Mouse (Mus musculus) lung, postnatal 0 days (tissue): ENCODE data around the gene Gm20388. TPM values are rescaled to one million over a fixed set of nuclear protein-coding genes. Genes with fewer than 3 reads are reported as not detected.

Experiments
- ATAC-seq: fragments of 200-750 bp; cut with Nextera tagmentation; 2 replicates; pipeline ENCODE4 v1.8.0; 2017; ENCODE audit warnings: moderate library complexity
- DNase-seq: peaks from one replicate; pipeline ENCODE4 v3.0.0-alpha.2; 2016; ENCODE audit warnings: low spot score
- H3K27ac ChIP-seq: fragments of 300-500 bp; sonication (generic); 2 replicates; pipeline ENCODE4 v1.5.1; 2014; ENCODE audit warnings: antibody characterized with exemption, mild to moderate bottlenecking, low read length, mixed read lengths
- H3K27me3 ChIP-seq: fragments of 300-500 bp; sonication (generic); replicated peaks from 2 replicates; pipeline ENCODE4 v1.6.1; 2014; ENCODE audit warnings: low read length, mixed read lengths; ENCODE audit not compliant: insufficient read depth
- H3K36me3 ChIP-seq: fragments of 300-500 bp; sonication (generic); 2 replicates; pipeline ENCODE4 v1.6.1; 2014; ENCODE audit warnings: low read length, mixed read lengths; ENCODE audit not compliant: insufficient read depth
- H3K4me1 ChIP-seq: fragments of 300-500 bp; sonication (generic); 2 replicates; pipeline ENCODE4 v1.6.1; 2014; ENCODE audit warnings: antibody characterized with exemption, low read depth, low read length, mixed read lengths; ENCODE audit not compliant: insufficient read depth
- H3K4me2 ChIP-seq: fragments of 300-500 bp; sonication (generic); replicated peaks from 2 replicates; pipeline ENCODE4 v1.6.1; 2014; ENCODE audit warnings: low read depth, mild to moderate bottlenecking, low read length, moderate library complexity, mixed read lengths
- H3K4me3 ChIP-seq: fragments of 300-500 bp; sonication (generic); 2 replicates; pipeline ENCODE4 v1.5.1; 2014; ENCODE audit warnings: low read depth, low read length
- H3K9ac ChIP-seq: fragments of 300-500 bp; sonication (generic); replicated peaks from 2 replicates; pipeline ENCODE4 v1.6.1; 2014; ENCODE audit warnings: low read depth, mild to moderate bottlenecking
- H3K9me3 ChIP-seq: fragments of 300-500 bp; sonication (generic); 2 replicates; pipeline ENCODE4 v1.6.1; 2016; ENCODE audit warnings: low read length, mixed read lengths
- CTCF ChIP-seq: IDR thresholded peaks from 2 replicates; pipeline ENCODE4 v1.5.1; 2016; ENCODE audit warnings: antibody characterized with exemption, mild to moderate bottlenecking
- EP300 ChIP-seq: IDR thresholded peaks from 2 replicates; pipeline ENCODE4 v1.6.1; 2016; ENCODE audit warnings: antibody characterized with exemption, mild to moderate bottlenecking, control low read depth
- WGBS: fragments of 180-500 bp; shearing (Covaris S2); extraction: QIAGEN DNeasy Blood & Tissue Kit; methylation state at CpG from one replicate; pipeline ENCODE4 v1.1.7; 2014; 5-methylcytosine and 5-hydroxymethylcytosine counted together
- polyA plus RNA-seq: library from polyadenylated mRNA; unstranded; fragments of >200 nt; fragmentation: Nextera tagmentation; extraction: Ambion mirVana; gene quantifications from 2 replicates; pipeline ENCODE4 v1.2.1, GENCODE M21; 2015

Gene Gm20388
- polyA plus RNA-seq, 1 experiment from 2014 or later = not detected

DNA sequence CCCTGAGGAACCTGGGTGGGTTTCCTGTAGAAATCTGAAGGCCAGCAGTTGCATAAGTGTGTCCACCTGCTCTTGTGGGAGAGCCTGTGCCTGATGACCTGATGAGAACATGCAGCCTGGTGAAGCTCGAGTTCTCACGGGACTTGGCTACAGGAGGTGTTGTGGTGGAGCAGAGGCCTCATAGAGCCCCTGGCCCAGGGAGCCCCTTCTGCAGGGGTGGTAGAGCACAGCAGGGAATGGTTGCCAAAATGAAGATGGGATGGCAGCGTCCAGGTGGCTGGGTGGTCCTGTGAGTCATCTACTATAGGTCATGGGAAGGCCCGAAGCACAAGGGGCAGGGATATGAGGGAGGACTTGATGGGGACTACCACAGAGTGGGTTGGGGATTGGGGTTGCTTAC lies 3471.1 kb downstream of the Gm20388 start:
- TF ChIP-seq CTCF (no peak), EP300 (no peak)
- ATAC-seq = no peak
- H3K36me3 ChIP-seq = peaks cover 34% of the 10 kb centered on the region
- no peak overlapping the region for H3K27ac ChIP-seq
- 91% methylated on average over 4 of the region's 4 CpGs for WGBS
- no peaks in the 10 kb centered on the region for H3K9me3 ChIP-seq
- no peaks in the 10 kb centered on the region for H3K4me1 ChIP-seq
- H3K9ac ChIP-seq = no peak overlapping the region
- no peaks in the 10 kb centered on the region for H3K27me3 ChIP-seq
- H3K4me2 ChIP-seq = no peak overlapping the region
- no peak overlapping the region for H3K4me3 ChIP-seq
- no peak for DNase-seq

DNA sequence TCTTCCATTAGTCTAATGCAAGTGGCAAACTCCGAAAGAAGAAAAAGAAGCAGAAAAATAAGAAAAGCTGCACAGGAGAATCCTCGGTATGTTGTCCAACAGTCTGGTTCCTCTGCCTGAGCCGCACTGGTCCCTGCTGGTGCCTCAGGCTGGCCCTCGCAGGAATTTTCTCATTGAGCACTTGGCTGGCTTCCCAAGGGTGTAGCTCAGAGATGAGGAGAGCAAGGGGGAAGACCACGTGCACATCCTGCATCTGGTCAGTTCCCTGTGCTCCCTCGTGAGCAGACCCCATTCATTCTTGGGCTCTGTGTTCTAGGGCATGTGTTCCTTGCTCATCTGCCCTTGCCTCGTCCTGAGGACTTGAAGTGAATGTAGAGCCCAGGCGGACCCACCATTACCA lies 3471.9 kb downstream of the Gm20388 start:
- Histone ChIP-seq H3K27me3 (no peaks in the 10 kb centered on the region), H3K9me3 (no peaks in the 10 kb centered on the region), H3K4me2 (no peak overlapping the region), H3K4me3 (no peak overlapping the region), H3K27ac (no peak overlapping the region), H3K36me3 (peaks cover 43% of the 10 kb centered on the region), H3K9ac (no peak overlapping the region), H3K4me1 (no peaks in the 10 kb centered on the region)
- no peak for TF ChIP-seq EP300
- no peak for TF ChIP-seq CTCF
- 80% methylated on average over 8 of the region's 8 CpGs for WGBS
- no peak for DNase-seq
- ATAC-seq = no peak

DNA sequence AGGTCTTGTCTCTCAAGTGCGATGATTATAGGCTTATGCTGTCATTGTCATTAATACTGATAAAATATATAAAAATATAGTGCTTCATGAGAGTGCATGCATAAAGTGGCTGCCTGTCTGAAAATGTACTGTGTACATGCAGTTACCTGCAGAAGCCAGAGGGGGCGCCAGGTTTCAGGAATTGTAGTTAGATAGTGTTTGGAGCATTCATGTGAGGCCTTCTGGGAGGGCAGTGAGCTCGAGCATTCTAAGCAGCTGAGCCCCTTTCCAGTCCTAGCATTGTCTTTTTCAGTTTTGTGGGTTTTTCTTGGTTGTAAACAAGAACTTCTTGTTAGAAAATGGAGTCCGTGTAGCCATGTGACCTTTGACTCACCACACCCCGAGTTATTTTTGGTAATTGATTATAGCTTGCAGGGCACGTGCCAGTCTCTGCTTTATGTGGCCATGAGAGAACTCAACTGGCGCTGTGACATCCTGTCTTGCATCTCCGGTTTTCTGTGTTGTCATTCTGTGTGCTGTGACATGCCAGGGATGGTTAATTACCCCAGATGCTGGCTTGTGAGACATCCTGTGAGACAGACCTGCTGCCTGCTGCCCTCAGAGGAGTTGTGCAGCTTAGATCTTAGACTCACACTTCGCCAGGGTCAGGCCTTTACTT lies 3474.4 kb downstream of the Gm20388 start:
- TF ChIP-seq CTCF (peak; percentile 73), EP300 (no peak)
- ATAC-seq = no peak
- peak; percentile 59 for DNase-seq
- H3K4me2 ChIP-seq = no peak overlapping the region
- H3K27me3 ChIP-seq = no peaks in the 10 kb centered on the region
- no peak overlapping the region for H3K27ac ChIP-seq
- H3K9ac ChIP-seq = no peak overlapping the region
- H3K4me1 ChIP-seq = no peaks in the 10 kb centered on the region
- no peaks in the 10 kb centered on the region for H3K9me3 ChIP-seq
- H3K4me3 ChIP-seq = no peak overlapping the region
- peaks cover 61% of the 10 kb centered on the region for H3K36me3 ChIP-seq
- WGBS = 61% methylated on average over 9 of the region's 9 CpGs

DNA sequence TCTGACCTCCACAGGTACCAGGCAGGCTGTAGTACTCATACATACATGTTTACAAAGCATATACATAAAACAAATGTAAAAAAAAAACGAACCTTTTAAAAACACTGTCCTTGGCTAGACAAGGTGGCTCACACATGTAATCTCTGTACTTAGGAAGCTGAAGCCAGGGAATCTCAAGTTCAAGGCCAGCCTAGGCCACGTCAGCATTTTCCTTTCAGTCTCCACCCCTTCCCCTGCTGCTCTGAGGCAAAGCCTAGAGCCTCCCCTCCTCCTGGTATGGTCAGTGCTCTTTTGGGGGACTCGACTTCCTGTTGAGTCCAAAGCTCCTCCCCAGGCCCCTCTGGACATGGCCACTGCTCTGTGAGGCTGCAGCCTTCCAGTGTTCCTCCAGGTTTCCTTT lies 3476.4 kb downstream of the Gm20388 start:
- H3K27me3 ChIP-seq = no peaks in the 10 kb centered on the region
- TF ChIP-seq EP300 = no peak
- no peak for TF ChIP-seq CTCF
- 72% methylated on average over 3 of the region's 3 CpGs for WGBS
- DNase-seq (no peak), ATAC-seq (no peak)
- no peak overlapping the region for H3K9ac ChIP-seq
- peaks cover 79% of the 10 kb centered on the region for H3K36me3 ChIP-seq
- no peak overlapping the region for H3K4me3 ChIP-seq
- H3K4me2 ChIP-seq = no peak overlapping the region
- no peaks in the 10 kb centered on the region for H3K4me1 ChIP-seq
- no peak overlapping the region for H3K27ac ChIP-seq
- no peaks in the 10 kb centered on the region for H3K9me3 ChIP-seq

DNA sequence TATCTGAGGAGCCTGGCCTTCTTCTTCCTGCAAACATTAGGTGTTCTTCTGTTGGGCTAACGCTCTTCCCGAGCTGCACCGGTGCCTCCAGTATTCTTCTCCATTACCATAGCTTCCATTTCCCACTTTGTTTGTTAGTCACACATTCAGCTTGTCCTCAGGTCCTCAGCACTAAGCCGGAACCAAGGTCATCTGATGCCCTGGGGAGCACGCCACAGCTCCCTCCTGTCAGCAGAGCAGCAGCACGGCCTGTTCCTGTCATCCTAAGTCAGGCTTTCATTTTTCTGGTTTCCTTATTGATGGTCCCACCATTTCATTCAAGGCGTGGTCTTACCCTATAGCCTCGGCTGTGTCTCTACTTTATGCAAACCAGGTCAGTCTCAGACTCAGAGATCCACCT lies 3477.2 kb downstream of the Gm20388 start:
- H3K4me1 ChIP-seq = no peaks in the 10 kb centered on the region
- 90% methylated on average over 8 of the region's 8 CpGs for WGBS
- no peaks in the 10 kb centered on the region for H3K27me3 ChIP-seq
- no peak for TF ChIP-seq CTCF
- TF ChIP-seq EP300 = no peak
- peaks cover 73% of the 10 kb centered on the region for H3K36me3 ChIP-seq
- no peak overlapping the region for H3K4me2 ChIP-seq
- H3K9ac ChIP-seq = no peak overlapping the region
- DNase-seq (no peak), ATAC-seq (no peak)
- no peaks in the 10 kb centered on the region for H3K9me3 ChIP-seq
- H3K27ac ChIP-seq = no peak overlapping the region
- no peak overlapping the region for H3K4me3 ChIP-seq

DNA sequence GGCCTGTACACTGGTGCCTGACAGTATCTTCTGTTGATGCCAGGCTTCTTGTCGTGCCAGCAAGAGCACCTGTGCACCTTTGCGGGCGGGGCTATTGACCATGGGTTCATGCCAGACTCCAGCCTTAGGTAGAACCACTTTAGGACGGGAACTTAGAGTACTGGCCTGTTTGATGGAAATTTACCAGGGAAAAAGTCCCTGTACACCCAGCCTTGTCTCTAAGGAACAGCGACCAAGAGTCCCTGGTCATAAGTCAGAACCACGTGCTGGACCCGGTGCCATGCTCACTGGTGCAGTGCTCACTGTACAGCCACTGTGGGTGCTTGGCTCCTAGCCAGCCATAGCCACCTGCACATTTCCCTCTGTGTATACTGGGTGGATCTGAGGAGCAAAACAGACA lies 3478.4 kb downstream of the Gm20388 start:
- Histone ChIP-seq H3K27me3 (no peaks in the 10 kb centered on the region), H3K27ac (no peak overlapping the region), H3K4me1 (no peaks in the 10 kb centered on the region), H3K4me3 (no peak overlapping the region), H3K9me3 (no peaks in the 10 kb centered on the region), H3K9ac (no peak overlapping the region), H3K4me2 (no peak overlapping the region), H3K36me3 (peaks cover 73% of the 10 kb centered on the region)
- ATAC-seq (peak; percentile 72), DNase-seq (peak; percentile 65)
- WGBS = 74% methylated on average over 7 of the region's 7 CpGs
- no peak for TF ChIP-seq CTCF
- no peak for TF ChIP-seq EP300

DNA sequence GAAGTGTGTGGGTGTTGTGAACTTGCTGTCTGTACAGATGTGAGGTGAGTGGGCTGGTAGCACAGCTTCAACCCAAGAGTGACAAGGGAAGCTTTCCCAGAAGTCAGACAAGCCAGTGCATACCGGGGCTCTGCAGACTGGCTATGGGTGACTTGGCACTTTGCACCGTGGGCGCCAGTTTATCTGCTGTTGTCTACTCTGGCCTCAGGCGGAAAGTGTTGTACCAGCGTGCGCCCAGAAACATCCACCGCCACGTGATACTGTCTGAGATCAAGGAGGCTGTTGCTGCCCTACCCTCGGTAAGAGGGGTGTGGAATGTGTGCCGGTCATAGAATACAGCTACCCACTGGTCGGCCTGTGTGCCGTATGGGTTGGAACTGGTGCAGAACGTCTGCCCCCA lies 3487.7 kb downstream of the Gm20388 start:
- 87% methylated on average over 13 of the region's 13 CpGs for WGBS
- Histone ChIP-seq H3K4me3 (no peak overlapping the region), H3K27me3 (no peaks in the 10 kb centered on the region), H3K4me2 (no peak overlapping the region), H3K9ac (no peak overlapping the region), H3K4me1 (no peaks in the 10 kb centered on the region), H3K36me3 (peaks cover 47% of the 10 kb centered on the region), H3K27ac (no peak overlapping the region), H3K9me3 (no peaks in the 10 kb centered on the region)
- TF ChIP-seq EP300 (no peak), CTCF (no peak)
- ATAC-seq = no peak
- no peak for DNase-seq
